In genomic region chr4:120822191-120822911, GRCm38 (mm10) we compare ENCODE assay signal across 22 mouse cellular contexts. TPM values are rescaled to one million over a fixed set of nuclear protein-coding genes. Genes with fewer than 3 reads are reported as not detected.
A peak's percentile ranks its signal among the peaks of the same experiment; 100 is the strongest.
DNase-seq lines count a peak whose midpoint lies in the region; ATAC-seq and TF ChIP-seq lines count a peak whose summit lies in the region.
"Had no signal": no experiment of that assay in that cellular context is flagged by ENCODE, and none has a peak within 500 bp of the region (broad histone marks: within the 10 kb centered on the region; RNA-seq: fewer than 3 reads in every experiment).

No protein-coding gene starts in this region.

- H3K27me3 ChIP-seq in liver, adult 2 months (ENCODE audit: control insufficient read depth, insufficient read depth, low read length) = no peaks in the 10 kb centered on the region
- no peaks in the 10 kb centered on the region for H3K27me3 ChIP-seq in liver, embryonic 11.5 days (replicated peaks; ENCODE audit: control insufficient read depth, insufficient read depth, low read length)
- H3K27me3 ChIP-seq in kidney, adult 2 months (replicated peaks; ENCODE audit: control insufficient read depth, insufficient read depth, low read length) = no peaks in the 10 kb centered on the region
- no peaks in the 10 kb centered on the region for H3K27me3 ChIP-seq in kidney, postnatal 0 days (ENCODE audit: insufficient read depth, low read length)
- no peaks in the 10 kb centered on the region for H3K27me3 ChIP-seq in liver, embryonic 15.5 days
- H3K27me3 ChIP-seq in forebrain, embryonic 15.5 days = no peaks in the 10 kb centered on the region
- H3K27me3 ChIP-seq: embryonic facial prominence, embryonic 13.5 days; intestine, embryonic 15.5 days had no signal

- no peak overlapping the region for H3K4me2 ChIP-seq in liver, embryonic 11.5 days
- no peak overlapping the region for H3K4me2 ChIP-seq in kidney, postnatal 0 days (ENCODE audit: low read length)
- peak overlapping the region; percentile 83; the same call in 1 of the 2 replicates for H3K4me2 ChIP-seq in liver, embryonic 15.5 days
- no peak overlapping the region for H3K4me2 ChIP-seq in forebrain, embryonic 15.5 days (replicated peaks)
- H3K4me2 ChIP-seq: embryonic facial prominence, embryonic 13.5 days; hindbrain, embryonic 14.5 days; intestine, embryonic 15.5 days had no signal

- ATAC-seq in liver, embryonic 11.5 days (replicated peaks; ENCODE audit: low FRiP score) = no peak
- ATAC-seq in kidney, postnatal 0 days (replicated peaks; ENCODE audit: low FRiP score, low read depth) = no peak
- ATAC-seq in liver, embryonic 15.5 days (ENCODE audit: insufficient read depth) = no peak
- ATAC-seq in forebrain, embryonic 15.5 days (replicated peaks) = no peak
- ATAC-seq: forebrain, embryonic 14.5 days; intestine, embryonic 15.5 days had no signal

- H3K79me2 ChIP-seq in liver, adult 2 months (ENCODE audit: control insufficient read depth, insufficient read depth, low read length) = peaks cover 34% of the 10 kb centered on the region; the same call in 1 of the 2 replicates

- H3K4me1 ChIP-seq in liver, adult 2 months (ENCODE audit: control insufficient read depth, insufficient read depth, low read length) = peaks cover 25% of the 10 kb centered on the region
- peaks cover 20% of the 10 kb centered on the region for H3K4me1 ChIP-seq in liver, embryonic 11.5 days (replicated peaks; ENCODE audit: control insufficient read depth, insufficient read depth, low read length)
- H3K4me1 ChIP-seq in kidney, adult 2 months (ENCODE audit: control insufficient read depth, insufficient read depth, low read length) = peaks cover 42% of the 10 kb centered on the region
- peaks cover 34% of the 10 kb centered on the region for H3K4me1 ChIP-seq in kidney, postnatal 0 days (replicated peaks; ENCODE audit: insufficient read depth, low read length)
- peaks cover 70% of the 10 kb centered on the region for H3K4me1 ChIP-seq in liver, embryonic 15.5 days (replicated peaks)
- peaks cover 14% of the 10 kb centered on the region for H3K4me1 ChIP-seq in forebrain, embryonic 15.5 days

- TF ChIP-seq CTCF in liver, adult 2 months (IDR thresholded peaks at IDR 0.05; ENCODE audit: low read depth, low read length) = no peak
- TF ChIP-seq CTCF in kidney, adult 2 months (conservative IDR thresholded peaks at IDR 0.05; ENCODE audit: insufficient read depth, insufficient read length, low read depth, low read length) = no peak
- no peak for TF ChIP-seq CTCF in kidney, postnatal 0 days (IDR thresholded peaks at IDR 0.05; ENCODE audit: low read depth)

- no peak overlapping the region for H3K9ac ChIP-seq in liver, adult 2 months (ENCODE audit: low read depth, low read length)
- H3K9ac ChIP-seq in liver, embryonic 11.5 days (ENCODE audit: low read depth, low read length) = no peak overlapping the region
- H3K9ac ChIP-seq in kidney, postnatal 0 days (ENCODE audit: low read depth, low read length) = no peak overlapping the region
- H3K9ac ChIP-seq in liver, embryonic 15.5 days = no peak overlapping the region
- H3K9ac ChIP-seq in forebrain, embryonic 15.5 days (replicated peaks) = no peak overlapping the region
- H3K9ac ChIP-seq: embryonic facial prominence, embryonic 13.5 days; hindbrain, embryonic 14.5 days; intestine, embryonic 15.5 days had no signal

- DNase-seq in liver, adult 2 months (ENCODE audit: extremely low read depth, low read depth, low spot score) = peak; percentile 87
- no peak for DNase-seq in liver, embryonic 11.5 days (ENCODE audit: low spot score)
- peak; percentile 80 for DNase-seq in kidney, adult 2 months
- DNase-seq in kidney, postnatal 0 days (ENCODE audit: low spot score) = peak; percentile 41
- no peak for DNase-seq in adrenal gland, postnatal 36 days
- DNase-seq: adrenal gland, adult 2 months; B cell, adult 2 months; cerebellum, adult 9-11 months; gastrocnemius, postnatal 25 days; heart, postnatal 36 days; lung, adult 18-20 months; retina, postnatal 1 day; right cerebral cortex, postnatal 4 days had no signal

- H3K27ac ChIP-seq in liver, adult 2 months (replicated peaks; ENCODE audit: insufficient read depth, low read depth, low read length) = no peak overlapping the region
- H3K27ac ChIP-seq in liver, embryonic 11.5 days (ENCODE audit: low read depth, low read length) = no peak overlapping the region
- H3K27ac ChIP-seq in kidney, adult 2 months (ENCODE audit: insufficient read depth, low read depth, low read length) = peak overlapping the region; percentile 87
- peak overlapping the region; percentile 100 for H3K27ac ChIP-seq in kidney, postnatal 0 days
- H3K27ac ChIP-seq in liver, embryonic 15.5 days (replicated peaks) = no peak overlapping the region
- no peak overlapping the region for H3K27ac ChIP-seq in forebrain, embryonic 15.5 days (replicated peaks)
- H3K27ac ChIP-seq: embryonic facial prominence, embryonic 13.5 days; hindbrain, embryonic 14.5 days; intestine, embryonic 15.5 days; left cerebral cortex, adult 2 months; limb, embryonic 10.5 days had no signal

- TF ChIP-seq POLR2A in liver, adult 2 months (IDR thresholded peaks at IDR 0.05; ENCODE audit: extremely low read depth, insufficient read depth, low read length) = no peak
- TF ChIP-seq POLR2A in kidney, adult 2 months (IDR thresholded peaks at IDR 0.05; ENCODE audit: low read depth, low read length) = no peak

- 84% methylated on average over 2 of the region's 2 CpGs for WGBS in liver, adult 2 months
- 86% methylated on average over 2 of the region's 2 CpGs for WGBS in liver, embryonic 11.5 days
- WGBS in kidney, adult 2 months = 50% methylated on average over 2 of the region's 2 CpGs
- WGBS in kidney, postnatal 0 days = 86% methylated on average over 2 of the region's 2 CpGs
- 86% methylated on average over 2 of the region's 2 CpGs for WGBS in liver, embryonic 15.5 days (ENCODE audit: insufficient replicate concordance)
- WGBS in forebrain, embryonic 15.5 days = 95% methylated on average over 2 of the region's 2 CpGs

- H3K36me3 ChIP-seq in liver, adult 2 months (ENCODE audit: control insufficient read depth, insufficient read depth, low read length) = no peaks in the 10 kb centered on the region
- H3K36me3 ChIP-seq in liver, embryonic 11.5 days (ENCODE audit: control insufficient read depth, insufficient read depth, low read length) = no peaks in the 10 kb centered on the region; the same call in 1 of the 2 replicates
- H3K36me3 ChIP-seq in kidney, adult 2 months (ENCODE audit: control insufficient read depth, insufficient read depth, low read length) = no peaks in the 10 kb centered on the region
- no peaks in the 10 kb centered on the region for H3K36me3 ChIP-seq in kidney, postnatal 0 days (ENCODE audit: insufficient read depth, low read length)
- no peaks in the 10 kb centered on the region; the same call in 1 of the 2 replicates for H3K36me3 ChIP-seq in liver, embryonic 15.5 days (replicated peaks)
- H3K36me3 ChIP-seq in forebrain, embryonic 15.5 days = no peaks in the 10 kb centered on the region
- H3K36me3 ChIP-seq: embryonic facial prominence, embryonic 13.5 days; intestine, embryonic 15.5 days had no signal

- H3K4me3 ChIP-seq in liver, adult 2 months (ENCODE audit: insufficient read depth, low read depth, low read length) = no peak overlapping the region
- H3K4me3 ChIP-seq in liver, embryonic 11.5 days (ENCODE audit: low read depth, low read length) = no peak overlapping the region
- H3K4me3 ChIP-seq in kidney, adult 2 months (ENCODE audit: insufficient read depth, low read depth, low read length) = no peak overlapping the region
- H3K4me3 ChIP-seq in kidney, postnatal 0 days (replicated peaks; ENCODE audit: low read depth, low read length) = no peak overlapping the region
- H3K4me3 ChIP-seq in liver, embryonic 15.5 days (replicated peaks) = no peak overlapping the region
- H3K4me3 ChIP-seq in forebrain, embryonic 15.5 days = no peak overlapping the region
- H3K4me3 ChIP-seq: embryonic facial prominence, embryonic 13.5 days; intestine, embryonic 15.5 days; left cerebral cortex, adult 2 months; limb, embryonic 10.5 days had no signal

- no peaks in the 10 kb centered on the region for H3K9me3 ChIP-seq in liver, embryonic 11.5 days (ENCODE audit: control insufficient read depth, low read length)
- H3K9me3 ChIP-seq in kidney, postnatal 0 days (replicated peaks; ENCODE audit: low read length) = no peaks in the 10 kb centered on the region
- H3K9me3 ChIP-seq in liver, embryonic 15.5 days (replicated peaks) = no peaks in the 10 kb centered on the region
- H3K9me3 ChIP-seq in forebrain, embryonic 15.5 days = no peaks in the 10 kb centered on the region
- H3K9me3 ChIP-seq: embryonic facial prominence, embryonic 13.5 days; intestine, embryonic 15.5 days; limb, embryonic 10.5 days had no signal

RNA-seq across cellular contexts. Expression of gene Nfyc, which starts 9.0 kb away (rescaled TPM):
- 21.5 and 25.2 TPM in 2 replicates for total RNA-seq in liver, adult 2 months (2014; rRNA removed)
- 70.3 and 73.6 TPM in 2 replicates for polyA plus RNA-seq in liver, adult 2 months (2012; rRNA removed)
- polyA plus RNA-seq in liver, embryonic 11.5 days (2014; fragmentation: Nextera tagmentation; extraction: Ambion mirVana) = 83.1 and 92.6 TPM in 2 replicates
- 218 and 287 TPM in 2 replicates for polyA plus RNA-seq in kidney, adult 2 months (2012; rRNA removed)
- polyA plus RNA-seq in kidney, postnatal 0 days (2015; fragmentation: Nextera tagmentation; extraction: Ambion mirVana) = 107 and 108 TPM in 2 replicates
- polyA plus RNA-seq in liver, embryonic 15.5 days (2015; fragmentation: Nextera tagmentation; extraction: Ambion mirVana) = 50.0 and 50.4 TPM in 2 replicates
- 95.4 and 98.5 TPM in 2 replicates for polyA plus RNA-seq in forebrain, embryonic 15.5 days (2015; fragmentation: Nextera tagmentation; extraction: Ambion mirVana)
- 10 to 100 TPM; 46.6 to 50.0 TPM for total RNA-seq in adrenal gland, postnatal 36 days (2021)

RNA-seq across cellular contexts. Expression of gene Rims3, which starts 32.3 kb away (rescaled TPM):
- total RNA-seq in liver, adult 2 months (2014; rRNA removed) = 0.65 and 1.0 TPM in 2 replicates
- polyA plus RNA-seq in liver, adult 2 months (2012; rRNA removed) = 0.40 and 0.65 TPM in 2 replicates
- polyA plus RNA-seq in liver, embryonic 11.5 days (2014; fragmentation: Nextera tagmentation; extraction: Ambion mirVana) = 0.66 and 1.1 TPM in 2 replicates
- 0.27 and 0.39 TPM in 2 replicates for polyA plus RNA-seq in kidney, adult 2 months (2012; rRNA removed)
- polyA plus RNA-seq in kidney, postnatal 0 days (2015; fragmentation: Nextera tagmentation; extraction: Ambion mirVana) = 0.21 and 0.22 TPM in 2 replicates
- 0.20 and 0.24 TPM in 2 replicates for polyA plus RNA-seq in liver, embryonic 15.5 days (2015; fragmentation: Nextera tagmentation; extraction: Ambion mirVana)
- polyA plus RNA-seq in forebrain, embryonic 15.5 days (2015; fragmentation: Nextera tagmentation; extraction: Ambion mirVana) = 9.3 and 10.7 TPM in 2 replicates
- 1 to 10 TPM; 5.5 to 6.2 TPM for total RNA-seq in adrenal gland, postnatal 36 days (2021)
- total RNA-seq: megakaryocyte-erythroid progenitor cell, adult 5-6 weeks had no signal

Comparison
In these comparisons a context has a peak if more than half of its experiments do, and no peak if none do; other contexts are left out.
1. DNase-seq: peak in liver, adult 2 months (single experiment), kidney, adult 2 months (single experiment) and kidney, postnatal 0 days (single experiment); none in liver, embryonic 11.5 days (single experiment) and adrenal gland, postnatal 36 days (0 of 2).
2. H3K27ac ChIP-seq: peak in kidney, adult 2 months (single experiment) and kidney, postnatal 0 days (single experiment); none in liver, adult 2 months (single experiment), liver, embryonic 11.5 days (single experiment), liver, embryonic 15.5 days (single experiment) and forebrain, embryonic 15.5 days (single experiment).